Mouse (Mus musculus) G1E (cell line): ENCODE measurements around the gene Cspg5.

Source experiments
- CTCF ChIP-seq: IDR thresholded peaks from 2 replicates; pipeline ENCODE4 v1.5.1; 2012; ENCODE audit warnings: low read depth, low read length, inconsistent platforms, mixed read lengths
- TAL1 ChIP-seq: conservative IDR thresholded peaks from 2 replicates; pipeline ENCODE4 v1.6.1; 2012; ENCODE audit warnings: low read depth, low read length, inconsistent platforms, mixed read lengths

DNA sequence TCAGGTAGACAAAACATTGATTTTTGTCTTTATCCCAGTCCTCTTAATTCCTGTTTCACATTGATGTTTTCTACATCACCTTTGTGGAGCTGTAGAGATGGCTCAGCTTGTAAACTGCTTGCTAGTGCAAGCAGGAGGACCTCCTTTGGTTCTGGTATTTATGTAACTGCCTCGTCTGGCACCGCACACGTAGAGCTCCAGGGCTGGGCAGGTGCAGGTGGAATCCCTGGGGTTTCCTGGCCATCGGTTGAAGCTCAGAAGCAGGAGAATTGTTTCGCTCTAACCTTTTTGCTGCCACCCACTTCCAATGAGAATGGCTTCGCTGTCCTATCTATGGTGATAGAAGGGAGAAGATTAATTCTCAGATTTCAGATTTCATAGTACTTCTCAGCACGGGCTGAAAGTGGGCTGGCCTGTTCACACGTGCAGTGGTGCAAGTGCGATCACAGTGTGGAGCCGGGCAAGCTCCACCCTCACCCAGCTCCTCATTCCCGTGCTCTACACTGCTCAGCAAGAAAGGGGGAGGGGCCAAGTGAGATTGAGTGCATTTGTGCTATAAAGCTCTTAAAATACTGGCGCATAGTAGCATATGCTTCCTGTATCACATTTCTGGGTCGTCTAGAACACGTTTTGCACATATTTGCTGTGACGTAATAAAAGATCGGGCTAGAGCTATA is 13.1 kb upstream of the Cspg5 start:
- TF ChIP-seq TAL1: no peak
- TF ChIP-seq CTCF: no peak
